Mouse (Mus musculus): ENCODE measurements at regions not wholly inside any gene's neighbourhood (a gene's known extent, or its start where the extent isn't known, plus 50 kb on each side); places are given as distances from the start of the nearest gene placed in this dataset.
A peak's percentile ranks its signal among the peaks of the same experiment; 100 is the strongest.

DNA sequence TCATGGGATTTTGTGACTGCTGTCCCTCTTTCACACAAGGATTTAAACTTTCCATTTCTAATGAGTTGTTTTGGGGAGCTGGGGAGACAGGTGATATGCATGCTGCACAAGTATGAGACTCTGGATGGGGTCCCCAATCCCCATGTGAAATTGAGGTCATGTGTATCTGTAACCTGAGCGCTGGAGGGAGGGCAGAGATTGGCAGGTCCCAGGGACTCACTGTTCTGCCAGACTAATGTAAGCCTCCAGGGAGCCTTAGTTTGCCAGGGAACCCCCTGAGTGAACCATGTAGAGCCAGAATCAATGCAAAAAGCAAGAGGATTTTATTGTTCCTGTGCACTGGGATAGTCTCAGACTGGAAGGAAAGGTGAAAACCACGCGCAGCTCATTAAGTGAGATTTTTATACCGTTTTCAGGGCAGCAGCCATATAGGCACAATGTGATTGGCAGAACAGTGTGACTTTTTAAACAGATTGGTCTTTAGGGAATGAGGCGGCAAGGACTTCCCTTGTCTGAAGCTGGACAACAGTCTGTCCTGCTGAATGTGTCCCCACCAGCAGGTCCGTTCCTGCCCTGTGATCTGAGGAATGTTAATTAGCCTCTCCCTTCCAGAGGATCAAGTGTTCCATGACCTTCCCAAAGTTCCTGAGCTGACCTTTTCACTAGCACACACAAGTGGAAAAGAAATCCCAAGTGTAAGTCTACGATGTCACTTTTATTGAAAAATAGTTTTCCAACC lies 59.9 kb upstream of the Oxgr1 start:
- no peak for DNase-seq (ENCODE audit: low spot score in 2 of 2)

DNA sequence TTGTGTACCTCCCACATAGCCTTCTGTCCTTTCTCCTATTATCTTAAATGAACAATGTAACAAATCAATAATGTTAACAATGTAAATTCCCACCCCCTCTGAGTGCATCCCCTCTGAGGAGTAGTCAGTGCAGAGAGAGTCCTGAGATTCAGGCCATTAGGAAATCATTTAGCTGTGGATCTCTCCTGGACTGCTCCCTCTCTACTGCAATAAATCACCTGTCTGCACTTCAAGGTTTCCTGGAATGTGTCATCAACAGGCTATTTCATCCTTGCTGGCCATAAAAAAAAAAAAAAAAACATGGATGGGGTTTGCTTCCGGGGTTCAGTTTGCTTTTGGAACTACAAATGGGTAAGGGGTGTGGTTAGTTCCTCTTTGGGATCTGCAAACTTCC lies 60.5 kb upstream of the Oxgr1 start:
- DNase-seq (ENCODE audit: low spot score in 2 of 2) = no peak

GRCm38 (mm10) chr14:120109846-120110245 lies 67.6 kb upstream of the Oxgr1 start:
- no peak for DNase-seq (ENCODE audit: low spot score in 2 of 2)

DNA sequence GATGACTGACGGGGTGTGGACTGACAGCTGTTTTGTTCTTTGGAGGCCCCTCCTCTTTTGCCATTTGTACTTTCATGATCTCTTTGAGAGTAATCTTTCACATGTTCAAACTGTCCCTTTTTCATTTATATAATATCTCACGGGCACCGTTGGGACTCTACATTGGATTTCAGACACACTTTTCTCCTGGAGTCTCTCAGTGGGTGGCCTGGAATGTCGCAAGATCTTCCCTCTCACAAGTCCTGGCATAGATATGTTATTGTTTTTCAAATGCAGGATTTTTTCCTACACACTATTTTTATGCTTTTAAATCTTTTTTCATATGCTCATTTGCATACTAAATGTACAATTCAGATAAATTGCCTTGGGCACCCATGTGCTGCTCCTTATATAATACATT lies 71.1 kb upstream of the Oxgr1 start:
- no peak for DNase-seq (ENCODE audit: low spot score in 2 of 2)

DNA sequence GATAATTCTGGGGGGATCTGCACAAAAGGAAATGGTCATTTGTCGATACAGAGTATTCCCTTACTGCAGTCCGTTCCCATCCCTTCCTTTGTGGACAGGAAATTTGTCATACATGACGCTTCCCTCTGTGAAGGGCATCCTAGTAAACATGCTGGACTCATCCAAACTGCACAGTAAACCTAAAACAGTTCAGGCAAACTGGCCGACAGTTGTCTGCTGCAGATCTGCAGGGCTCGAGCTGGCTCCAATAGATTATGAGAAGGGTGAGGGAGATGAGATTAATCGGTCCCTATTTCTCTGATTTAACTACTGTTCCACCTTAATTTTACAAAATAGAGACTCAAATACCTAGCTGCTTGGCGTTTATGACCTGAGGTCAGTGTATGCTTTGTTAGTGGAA lies 76.3 kb upstream of the Oxgr1 start:
- no peak for DNase-seq (ENCODE audit: low spot score in 2 of 2)

DNA sequence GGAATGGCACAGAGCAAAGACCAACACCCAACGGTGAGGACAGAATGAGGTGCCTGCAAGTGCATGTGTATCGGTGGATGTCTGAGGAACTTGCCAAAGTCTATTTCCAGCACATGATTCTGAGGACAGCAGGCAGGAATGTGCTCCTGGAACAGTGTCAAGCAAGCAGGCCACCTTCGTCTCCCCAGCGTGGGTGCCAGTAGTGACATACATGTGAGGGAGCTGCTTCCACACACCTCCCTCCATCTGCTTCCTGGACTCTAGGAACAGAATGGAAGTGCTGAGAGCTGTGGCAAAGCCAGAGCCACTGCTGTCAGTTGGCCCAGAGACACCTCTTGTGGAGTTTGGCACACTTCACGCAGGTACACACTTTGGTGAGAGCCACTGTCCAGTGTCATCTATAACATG lies 76.9 kb upstream of the Oxgr1 start:
- DNase-seq (ENCODE audit: low spot score in 2 of 2) = no peak

- peak in 1 of 2 experiments; percentile 1 for DNase-seq (ENCODE audit: low spot score in 2 of 2)
Measured at GRCm38 (mm10) chr14:120119506-120119905, 77.3 kb upstream of the Oxgr1 start.

DNA sequence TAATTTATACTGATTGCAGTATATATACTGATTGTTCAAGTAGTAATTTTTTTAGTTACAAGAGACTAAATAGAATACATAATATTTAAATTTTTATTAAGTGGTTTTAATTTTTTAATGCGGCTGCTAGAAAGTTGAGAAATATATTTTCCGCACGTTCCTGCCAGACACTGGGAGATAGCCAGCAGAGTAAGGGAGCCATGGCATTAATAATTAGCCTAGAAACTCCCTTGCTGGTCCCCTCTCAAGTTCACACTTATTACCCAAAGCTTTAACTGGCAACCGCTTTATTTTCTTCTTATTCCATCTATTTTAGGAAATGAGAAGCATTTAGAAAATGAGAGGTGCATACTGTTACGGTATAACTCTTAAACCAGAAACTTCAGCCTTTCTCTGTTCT lies 78.0 kb upstream of the Oxgr1 start:
- no peak for DNase-seq (ENCODE audit: low spot score in 2 of 2)

DNA sequence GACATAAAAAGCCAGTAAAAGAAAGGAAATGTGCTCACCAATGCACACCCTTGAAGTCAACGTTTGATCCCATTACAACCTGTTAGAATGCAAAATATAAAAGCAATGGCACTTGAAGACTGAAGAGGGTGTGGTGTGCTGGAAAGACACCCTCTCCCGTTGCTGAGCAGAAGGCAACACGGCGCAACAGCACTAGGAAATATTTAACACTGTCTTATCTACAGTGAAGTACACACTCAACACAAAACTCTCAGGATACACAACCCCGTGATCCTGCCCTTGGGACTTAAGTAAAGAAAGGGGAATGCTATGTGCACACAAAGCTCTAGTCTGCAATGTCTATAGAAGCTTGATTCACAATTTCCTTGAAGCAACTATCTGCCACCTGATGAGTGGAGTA lies 83.1 kb upstream of the Oxgr1 start:
- no peak for DNase-seq (ENCODE audit: low spot score in 2 of 2)

DNA sequence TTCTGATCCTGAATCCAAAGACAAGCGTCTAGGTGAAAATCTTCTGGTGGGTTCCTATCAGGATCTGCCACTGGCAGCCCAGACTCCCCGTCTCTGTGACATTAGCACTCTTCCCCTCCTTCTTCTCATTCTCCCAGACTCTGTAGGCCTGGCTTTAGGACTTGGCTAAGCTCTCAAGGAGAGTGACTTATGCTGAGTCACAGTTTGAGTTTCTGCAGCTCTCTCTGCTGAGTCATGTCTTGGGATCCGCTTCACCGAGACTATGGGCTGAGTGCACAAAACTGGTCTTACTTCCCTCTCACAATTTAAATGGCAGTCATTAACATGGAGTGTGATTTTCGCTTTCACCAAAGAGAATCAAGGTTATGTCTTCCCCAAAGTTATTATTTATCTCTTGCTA lies 85.2 kb upstream of the Oxgr1 start:
- no peak for DNase-seq (ENCODE audit: low spot score in 2 of 2)

DNA sequence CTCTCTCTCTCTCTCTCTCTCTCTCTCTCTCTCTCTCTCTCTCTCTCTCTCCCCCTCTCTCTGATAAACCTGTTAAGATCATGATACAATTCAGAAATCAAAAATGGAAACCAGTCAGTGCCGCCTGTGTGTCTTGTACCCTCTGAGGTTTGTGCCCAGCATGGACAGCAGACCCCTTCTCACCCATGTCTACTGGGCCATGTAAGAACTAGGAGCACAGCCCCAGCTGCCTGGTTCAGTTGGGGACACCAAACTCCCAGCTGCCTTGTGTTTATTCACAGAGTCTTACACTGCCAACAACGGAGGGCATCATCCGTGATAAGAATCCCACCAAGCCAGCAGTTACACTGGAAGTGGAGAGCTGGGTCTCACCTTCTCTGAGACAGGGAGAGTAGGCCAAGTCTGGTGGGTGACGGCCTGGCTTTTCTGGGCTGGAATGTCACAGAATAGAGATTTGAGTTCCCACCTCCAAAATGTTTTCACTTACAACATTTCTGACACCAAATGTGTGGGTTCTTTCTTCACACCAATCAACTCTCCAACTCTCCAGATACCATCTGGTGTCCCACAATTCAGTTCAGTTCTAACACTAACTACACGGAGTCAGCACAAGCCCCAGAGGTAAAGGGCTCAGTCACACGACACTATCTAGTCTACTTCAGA lies 92.2 kb upstream of the Oxgr1 start:
- DNase-seq (ENCODE audit: low spot score in 2 of 2) = peak; percentile 6 to 8

DNA sequence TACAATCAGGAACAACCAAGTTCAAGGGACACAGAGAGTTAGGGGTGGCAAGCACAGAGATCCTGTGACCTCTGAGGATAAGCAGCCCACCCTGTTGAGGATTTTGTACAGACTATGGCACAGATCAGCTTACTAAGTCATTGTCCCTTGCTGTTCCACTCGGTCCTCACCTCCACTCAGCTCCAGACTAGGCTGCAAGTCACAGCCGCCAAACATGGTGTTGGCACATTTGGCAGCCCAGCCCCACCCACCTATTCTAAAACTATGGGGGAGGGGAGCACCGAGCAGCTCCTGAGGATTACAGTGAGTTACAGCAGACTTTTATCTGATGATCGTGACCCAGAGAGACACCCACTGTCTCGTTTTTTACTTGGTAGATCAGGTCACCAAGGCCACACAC lies 93.0 kb upstream of the Oxgr1 start:
- DNase-seq (ENCODE audit: low spot score in 2 of 2) = peak; percentile 5 to 14

- DNase-seq (ENCODE audit: low spot score in 2 of 2) = peak in 1 of 2 experiments; percentile 14
Measured at GRCm38 (mm10) chr14:120136736-120137135, 94.5 kb upstream of the Oxgr1 start.

- peak; percentile 96 for DNase-seq (ENCODE audit: low spot score in 2 of 2)
Measured at GRCm38 (mm10) chr14:120137680-120138136, 95.5 kb upstream of the Oxgr1 start.

DNA sequence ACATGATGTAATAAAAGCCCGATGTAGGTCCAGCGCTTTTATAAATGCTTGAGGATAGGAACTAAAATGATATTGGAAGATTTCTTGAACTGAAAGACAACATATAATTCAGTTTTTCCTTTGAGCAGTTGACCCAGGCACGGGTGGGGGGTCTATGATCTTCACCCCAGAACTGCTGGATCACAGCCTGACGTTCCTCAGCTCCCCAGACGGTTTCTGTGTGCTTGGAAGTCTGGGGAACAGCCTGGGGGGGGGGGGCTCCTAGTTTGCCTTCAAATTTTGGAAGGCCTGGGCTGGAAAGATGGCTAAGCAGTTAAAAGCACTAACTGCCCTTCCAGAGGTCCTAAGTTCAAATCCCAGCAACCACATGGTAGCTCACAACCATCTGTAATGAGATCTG lies 96.3 kb upstream of the Oxgr1 start:
- DNase-seq (ENCODE audit: low spot score in 2 of 2) = peak in 1 of 2 experiments; percentile 12

DNA sequence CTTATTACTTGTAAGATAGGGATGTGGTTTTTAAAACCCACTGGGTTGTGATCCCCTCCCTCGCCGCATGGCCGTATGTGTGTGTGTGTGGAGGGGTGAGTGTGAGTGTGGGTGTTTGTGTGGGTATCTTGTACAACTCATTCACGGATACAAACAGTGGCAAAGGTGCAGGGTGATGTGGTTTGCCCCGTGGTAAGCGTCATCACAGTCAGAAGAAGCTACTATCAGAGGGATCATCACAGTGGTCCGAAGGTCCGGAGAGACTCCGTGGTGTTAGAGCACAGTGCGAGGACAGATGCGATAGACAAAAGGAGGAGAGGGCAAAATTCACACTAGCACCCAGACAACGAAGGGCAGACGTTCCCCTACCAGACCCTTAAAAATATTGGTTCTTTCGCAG lies 97.0 kb upstream of the Oxgr1 start:
- no peak for DNase-seq (ENCODE audit: low spot score in 2 of 2)

DNA sequence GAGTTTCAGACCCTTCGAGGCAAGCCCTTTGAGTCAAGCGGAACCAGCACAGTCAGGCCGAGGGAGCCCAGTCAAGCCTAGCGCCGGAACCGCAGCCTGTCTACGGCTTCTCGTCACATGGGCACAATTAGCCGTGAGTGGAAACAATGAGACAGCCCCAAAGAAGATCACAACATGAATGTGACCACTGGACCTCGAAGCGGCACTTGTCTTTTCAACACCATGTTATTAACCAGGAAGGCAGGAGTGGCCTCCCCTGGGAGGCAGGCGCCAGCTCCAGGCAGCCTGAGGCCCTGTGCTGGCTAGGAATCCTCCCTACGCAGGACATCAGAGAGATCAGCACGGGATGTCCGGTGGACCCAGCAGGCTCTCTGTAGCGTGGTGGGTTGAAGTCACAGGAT lies 97.4 kb upstream of the Oxgr1 start:
- DNase-seq (ENCODE audit: low spot score in 2 of 2) = peak in 1 of 2 experiments; percentile 15

GRCm38 (mm10) chr14:120140211-120140610 lies 98.0 kb upstream of the Oxgr1 start:
- peak in 1 of 2 experiments; percentile 13 for DNase-seq (ENCODE audit: low spot score in 2 of 2)

- DNase-seq (ENCODE audit: low spot score in 2 of 2) = peak in 1 of 2 experiments; percentile 4
Measured at GRCm38 (mm10) chr14:120140791-120141747, 98.8 kb upstream of the Oxgr1 start.

DNA sequence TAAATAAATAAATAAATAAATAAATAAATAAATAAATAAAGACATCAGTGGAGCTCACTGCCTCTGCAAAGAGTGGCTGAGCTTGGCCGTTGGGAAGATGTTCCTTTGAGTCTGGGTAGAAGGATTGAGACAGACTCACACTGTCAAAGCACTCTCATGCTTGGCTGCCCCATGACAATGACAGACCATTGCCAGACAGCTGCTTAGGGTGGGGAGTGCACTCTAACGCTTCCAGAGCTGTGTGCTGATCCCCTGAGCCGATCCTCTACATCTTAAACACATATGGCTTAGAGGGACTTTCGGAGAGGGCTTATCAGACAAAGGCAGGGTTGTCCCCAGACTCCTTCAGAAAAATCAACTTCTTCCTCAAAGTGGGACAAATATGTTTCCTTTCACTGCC lies 100.0 kb upstream of the Oxgr1 start:
- DNase-seq (ENCODE audit: low spot score in 2 of 2) = no peak

DNA sequence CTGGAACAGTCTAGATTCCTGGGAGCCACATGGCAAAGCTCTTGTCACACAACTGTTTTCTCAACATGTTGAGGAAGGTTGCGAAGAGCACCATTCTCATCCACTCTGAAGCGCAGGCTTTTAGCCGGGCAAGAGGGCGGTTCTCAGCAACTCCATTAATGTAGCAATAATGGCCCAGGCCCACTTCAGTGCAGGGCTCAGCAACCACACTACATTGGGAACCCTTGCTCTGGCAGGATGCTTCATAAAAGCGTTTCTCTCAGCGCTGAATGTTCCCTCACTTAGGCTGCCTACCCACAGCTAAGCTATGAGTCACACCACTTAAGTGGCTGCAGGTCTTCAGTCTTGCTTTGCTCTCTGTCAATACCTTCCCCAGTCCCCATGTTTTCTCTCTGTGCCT lies 102.2 kb upstream of the Oxgr1 start:
- DNase-seq (ENCODE audit: low spot score in 2 of 2) = no peak

DNA sequence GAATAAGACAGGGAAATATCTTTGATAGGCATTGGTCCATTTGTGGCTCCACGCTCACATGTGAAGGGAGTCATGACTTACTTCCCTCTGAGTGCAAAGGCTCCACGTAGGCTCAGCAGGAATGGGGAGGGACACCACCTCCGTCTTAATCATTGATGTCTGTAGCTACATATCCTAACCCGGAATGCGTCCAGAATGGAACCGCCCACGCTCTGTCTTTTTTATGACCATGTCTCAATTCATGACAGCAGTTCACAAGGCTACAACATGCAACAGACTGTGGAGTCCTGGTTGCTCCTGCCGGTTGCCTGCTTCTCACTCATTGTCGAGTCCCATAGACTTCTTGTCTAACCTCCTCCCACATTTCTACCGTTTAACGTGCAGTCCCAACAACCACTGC lies 104.1 kb upstream of the Oxgr1 start:
- no peak for DNase-seq (ENCODE audit: low spot score in 2 of 2)

All from gastrocnemius, postnatal 4 days (tissue).